Mouse (Mus musculus): ENCODE data around the gene Dennd1a. TPM values are rescaled to one million over a fixed set of nuclear protein-coding genes. Genes with fewer than 3 reads are reported as not detected.

The Dennd1a gene
- polyA plus RNA-seq, 1 experiment from 2014 or later: 30.3 TPM

- ChIA-PET CTCF (interaction anchor here (1.0 to 1.6 kb wide), 2 partner anchors 9 to 31 kb away, joined by 3 to 4 read pairs; no protein-coding TSS in a partner anchor), POLR2A (interaction anchor here (0.7 kb wide), 1 partner anchor 221 kb away, joined by 3 read pairs; no protein-coding TSS in a partner anchor)
- in situ Hi-C loops (cut with MboI; ENCODE audit: low pct_unique_long_range_greater_than_20kb): no loop called here
- no peak for TF ChIP-seq CTCF (IDR thresholded peaks at IDR 0.05)
- DNase-seq (ENCODE audit: low read depth, low spot score): no peak
- H3K27me3 ChIP-seq: no peaks in the 10 kb centered on the region
- ATAC-seq: no peak
Observed at GRCm38 (mm10) chr2:38229882-38230281, 57.3 kb downstream of the Dennd1a start.

GRCm38 (mm10) chr2:38223759-38224158 lies 63.4 kb downstream of the Dennd1a start:
- CTCF ChIA-PET: interaction anchor here (0.7 to 1.4 kb wide), 2 partner anchors 26 to 37 kb away, joined by 4 read pairs; no protein-coding TSS in a partner anchor
- no peak for ATAC-seq
- H3K27me3 ChIP-seq: no peaks in the 10 kb centered on the region
- POLR2A ChIA-PET: no interaction called here
- in situ Hi-C loops (cut with MboI; ENCODE audit: low pct_unique_long_range_greater_than_20kb): no loop called here
- no peak for DNase-seq (ENCODE audit: low read depth, low spot score)
- TF ChIP-seq CTCF (IDR thresholded peaks at IDR 0.05): no peak

DNA sequence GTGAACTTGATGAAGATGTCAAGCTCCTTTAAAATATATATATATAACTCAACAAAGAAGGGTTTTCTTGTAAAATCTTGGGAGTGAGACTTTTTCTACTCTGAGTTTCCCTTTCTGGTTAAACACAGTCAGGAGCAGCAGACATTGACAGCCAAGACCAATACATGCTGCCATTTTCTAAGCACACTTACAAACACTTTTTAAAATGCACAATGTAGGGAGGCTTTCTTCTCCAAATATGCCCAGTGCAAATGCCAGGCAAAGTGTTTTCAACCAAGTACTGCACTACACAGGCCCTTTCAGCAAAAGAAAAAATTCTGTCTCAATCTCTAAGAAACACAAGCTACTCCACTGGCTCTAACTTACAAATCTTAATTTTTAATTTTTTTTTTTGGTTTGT lies 65.7 kb downstream of the Dennd1a start:
- CTCF ChIA-PET: interaction anchor here (0.9 to 1.7 kb wide), 3 partner anchors 9 to 29 kb away, joined by 3 to 5 read pairs (median 3); no protein-coding TSS in a partner anchor
- in situ Hi-C loops (cut with MboI; ENCODE audit: low pct_unique_long_range_greater_than_20kb): no loop called here

GRCm38 (mm10) chr2:38220687-38221435 lies 66.3 kb downstream of the Dennd1a start:
- ChIA-PET POLR2A (interaction anchor here (0.6 kb wide), 2 partner anchors 17 to 58 kb away, joined by 3 read pairs; no protein-coding TSS in a partner anchor), CTCF (interaction anchor here (0.9 to 1.7 kb wide), 3 partner anchors 8 to 29 kb away, joined by 3 to 5 read pairs (median 3); no protein-coding TSS in a partner anchor)
- DNase-seq (ENCODE audit: low read depth, low spot score) (no peak), ATAC-seq (no peak)
- no peaks in the 10 kb centered on the region for H3K27me3 ChIP-seq
- TF ChIP-seq CTCF (IDR thresholded peaks at IDR 0.05): no peak
- in situ Hi-C loops (cut with MboI; ENCODE audit: low pct_unique_long_range_greater_than_20kb): no loop called here

More for the DNA sequence above, 65.7 kb downstream of the Dennd1a start:
- TF ChIP-seq CTCF (IDR thresholded peaks at IDR 0.05): no peak
- no peaks in the 10 kb centered on the region for H3K27me3 ChIP-seq
- no peak for ATAC-seq
- DNase-seq (ENCODE audit: low read depth, low spot score): no peak
- POLR2A ChIA-PET: interaction anchor here (0.6 kb wide), 1 partner anchor 18 kb away, joined by 3 read pairs; no protein-coding TSS in a partner anchor

GRCm38 (mm10) chr2:38219666-38220065 lies 67.5 kb downstream of the Dennd1a start:
- in situ Hi-C loops (cut with MboI; ENCODE audit: low pct_unique_long_range_greater_than_20kb): no loop called here
- POLR2A ChIA-PET: no interaction called here
- DNase-seq (ENCODE audit: low read depth, low spot score) (no peak), ATAC-seq (no peak)
- no peak for TF ChIP-seq CTCF (IDR thresholded peaks at IDR 0.05)
- CTCF ChIA-PET: no interaction called here
- no peaks in the 10 kb centered on the region for H3K27me3 ChIP-seq

DNA sequence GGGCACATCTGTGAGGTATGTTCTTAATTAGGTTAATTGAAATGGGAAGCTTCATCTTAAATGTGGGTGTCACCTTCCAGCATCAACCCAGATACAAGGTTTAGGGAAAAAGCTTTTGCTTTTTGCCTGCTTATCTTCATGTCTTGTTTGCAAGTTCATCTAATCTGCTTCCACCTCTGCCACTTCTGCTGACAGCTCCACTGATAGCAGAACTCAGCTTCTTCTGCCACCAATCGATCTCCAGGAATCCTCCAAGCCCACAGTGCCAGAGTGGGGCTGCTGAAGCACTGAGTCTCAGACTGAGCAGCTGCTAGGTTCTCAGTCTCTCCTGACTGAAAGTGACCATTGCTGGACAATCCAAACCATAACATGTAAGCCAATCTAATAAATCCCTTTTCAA lies 74.1 kb downstream of the Dennd1a start:
- no peak for TF ChIP-seq CTCF (IDR thresholded peaks at IDR 0.05)
- ATAC-seq (no peak), DNase-seq (ENCODE audit: low read depth, low spot score) (no peak)
- CTCF ChIA-PET: interaction anchor here (1.0 to 1.2 kb wide), 2 partner anchors 9 to 68 kb away, joined by 3 read pairs; no protein-coding TSS in a partner anchor
- POLR2A ChIA-PET: no interaction called here
- no peaks in the 10 kb centered on the region for H3K27me3 ChIP-seq
- in situ Hi-C loops (cut with MboI; ENCODE audit: low pct_unique_long_range_greater_than_20kb): no loop called here

- DNase-seq (ENCODE audit: low read depth, low spot score): no peak
- H3K27me3 ChIP-seq: no peaks in the 10 kb centered on the region
- no peak for TF ChIP-seq CTCF (IDR thresholded peaks at IDR 0.05)
- no peak for ATAC-seq
- ChIA-PET CTCF (no interaction called here), POLR2A (interaction anchor here (0.9 kb wide), 1 partner anchor 13 kb away, joined by 3 read pairs; no protein-coding TSS in a partner anchor)
- in situ Hi-C loops (cut with MboI; ENCODE audit: low pct_unique_long_range_greater_than_20kb): no loop called here
Observed at GRCm38 (mm10) chr2:38211426-38211825, 75.8 kb downstream of the Dennd1a start.

DNA sequence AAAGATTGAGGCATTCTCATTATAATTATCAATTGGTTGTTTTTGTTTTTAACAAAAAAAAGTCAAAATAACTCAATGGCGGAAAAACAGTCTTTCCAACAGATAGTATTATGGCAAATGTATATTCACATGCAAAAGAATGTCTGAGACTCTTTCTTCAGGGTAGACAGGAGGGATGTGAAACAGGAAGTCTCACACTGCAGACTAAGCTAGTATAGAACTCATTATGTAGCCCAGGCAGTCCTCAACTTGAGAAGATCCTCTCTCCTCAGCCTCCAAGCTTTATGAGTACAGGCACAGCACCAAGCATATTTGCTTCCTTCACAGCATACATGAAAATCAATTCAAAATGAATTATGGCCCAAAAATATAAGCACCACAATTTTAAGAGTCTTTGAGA lies 79.4 kb downstream of the Dennd1a start:
- POLR2A ChIA-PET: no interaction called here
- TF ChIP-seq CTCF (IDR thresholded peaks at IDR 0.05): no peak
- no peaks in the 10 kb centered on the region for H3K27me3 ChIP-seq
- in situ Hi-C loops (cut with MboI; ENCODE audit: low pct_unique_long_range_greater_than_20kb): no loop called here
- CTCF ChIA-PET: no interaction called here
- DNase-seq (ENCODE audit: low read depth, low spot score) (no peak), ATAC-seq (no peak)

GRCm38 (mm10) chr2:38205281-38205680 lies 81.9 kb downstream of the Dennd1a start:
- CTCF ChIA-PET: interaction anchor here (0.9 kb wide), 1 partner anchor 12 kb away, joined by 3 read pairs; no protein-coding TSS in a partner anchor

GRCm38 (mm10) chr2:38204696-38205095 lies 82.5 kb downstream of the Dennd1a start:
- POLR2A ChIA-PET: no interaction called here
- CTCF ChIA-PET: interaction anchor here (0.9 kb wide), 1 partner anchor 13 kb away, joined by 3 read pairs; no protein-coding TSS in a partner anchor
- ATAC-seq (no peak), DNase-seq (ENCODE audit: low read depth, low spot score) (no peak)
- TF ChIP-seq CTCF (IDR thresholded peaks at IDR 0.05): no peak
- no peaks in the 10 kb centered on the region for H3K27me3 ChIP-seq
- in situ Hi-C loops (cut with MboI; ENCODE audit: low pct_unique_long_range_greater_than_20kb): no loop called here

More at GRCm38 (mm10) chr2:38205281-38205680, 81.9 kb downstream of the Dennd1a start:
- no peaks in the 10 kb centered on the region for H3K27me3 ChIP-seq
- no peak for TF ChIP-seq CTCF (IDR thresholded peaks at IDR 0.05)
- ATAC-seq (no peak), DNase-seq (ENCODE audit: low read depth, low spot score) (no peak)
- in situ Hi-C loops (cut with MboI; ENCODE audit: low pct_unique_long_range_greater_than_20kb): no loop called here
- POLR2A ChIA-PET: no interaction called here

DNA sequence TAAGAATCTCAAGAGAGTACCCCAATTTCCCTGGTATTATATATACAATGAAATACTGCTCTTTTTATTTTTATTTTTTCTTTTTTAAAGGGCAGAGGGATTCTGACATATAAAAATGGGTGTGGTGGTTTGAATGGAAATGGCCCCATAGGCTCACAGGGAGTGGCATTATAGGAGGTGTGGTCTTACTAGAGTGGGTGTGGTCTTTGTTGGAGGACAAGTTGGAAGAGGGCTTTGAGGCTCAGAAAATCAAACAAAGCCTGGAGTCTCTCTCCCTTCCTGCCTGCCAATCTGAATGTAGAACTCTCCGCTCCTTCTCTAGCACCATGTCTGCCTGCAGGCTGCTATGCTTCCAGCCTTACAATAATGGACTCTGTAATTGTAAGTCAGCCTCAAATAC lies 89.1 kb downstream of the Dennd1a start:
- ATAC-seq: no peak
- ChIA-PET CTCF (interaction anchor here (1.1 to 1.6 kb wide), 2 partner anchors 12 to 31 kb away, joined by 3 read pairs; no protein-coding TSS in a partner anchor), POLR2A (interaction anchor here (1.2 kb wide), 1 partner anchor 13 kb away, joined by 3 read pairs; no protein-coding TSS in a partner anchor)
- in situ Hi-C loops (cut with MboI; ENCODE audit: low pct_unique_long_range_greater_than_20kb): no loop called here
- no peak for DNase-seq (ENCODE audit: low read depth, low spot score)
- no peaks in the 10 kb centered on the region for H3K27me3 ChIP-seq
- no peak for TF ChIP-seq CTCF (IDR thresholded peaks at IDR 0.05)

Data from Patski (cell line).